ENCODE assay signal across 8 mouse cellular contexts in the genomic region with DNA sequence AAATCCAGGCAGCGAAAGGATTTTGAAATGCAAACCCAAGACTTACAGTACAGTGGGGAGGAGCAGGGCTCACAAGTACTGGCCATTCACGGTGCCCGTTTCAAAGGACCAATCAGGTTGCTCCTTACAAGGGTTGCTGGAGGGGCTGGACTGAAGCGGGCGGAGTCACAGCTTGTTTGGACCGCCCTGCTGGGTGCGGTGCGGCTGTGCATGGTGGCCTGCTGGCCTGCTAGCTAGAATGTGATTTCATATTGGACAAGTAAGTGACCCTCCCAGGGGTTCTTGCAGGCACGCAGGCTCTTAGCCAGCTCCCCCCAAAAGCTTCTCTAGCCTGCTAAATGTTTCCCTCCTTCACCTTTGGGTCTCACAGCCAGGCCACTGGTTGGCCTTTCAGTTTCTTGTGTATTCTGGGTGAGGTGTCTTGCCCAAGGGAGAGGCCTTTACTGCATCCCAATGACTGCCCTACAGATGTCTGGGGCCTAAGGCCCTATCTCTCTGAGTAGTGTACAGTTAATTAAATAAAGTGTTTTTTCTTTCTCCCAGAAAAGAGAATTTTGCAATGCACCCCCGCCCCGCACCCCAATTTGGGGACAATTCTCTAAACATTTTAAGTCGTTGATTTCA. TPM values are rescaled to one million over a fixed set of nuclear protein-coding genes. Genes with fewer than 3 reads are reported as not detected.
DNase-seq lines count a peak whose midpoint lies in the region; ATAC-seq and TF ChIP-seq lines count a peak whose summit lies in the region.

Gene Fggy, plus strand, starts transcription at position 175 of the 624 bp plus-strand sequence.

- 23% methylated on average over 12 of the region's 12 CpGs for WGBS in cerebellum, adult 2 months
- 24% methylated on average over 12 of the region's 12 CpGs for WGBS in forebrain, embryonic 16.5 days
- WGBS in liver, postnatal 0 days (ENCODE audit: insufficient replicate concordance): 23% methylated on average over 12 of the region's 12 CpGs
- WGBS in neural tube, embryonic 13.5 days: 26% methylated on average over 12 of the region's 12 CpGs

- peak within 1 kb of the TSS; percentile 58 for H3K4me2 ChIP-seq in forebrain, embryonic 16.5 days (ENCODE audit: low read length)
- peak within 1 kb of the TSS; percentile 81 for H3K4me2 ChIP-seq in liver, postnatal 0 days (ENCODE audit: low read depth, low read length)
- H3K4me2 ChIP-seq in neural tube, embryonic 13.5 days: peak within 1 kb of the TSS; percentile 61

- peak; percentile 79; the same call in 1 of the 2 replicates for TF ChIP-seq POLR2A in cerebellum, adult 2 months (IDR thresholded peaks at IDR 0.05; ENCODE audit: borderline replicate concordance, insufficient read depth, low read length)

- H3K27ac ChIP-seq in ES-E14 (ENCODE audit: insufficient read depth, low read depth, low read length, poor library complexity, severe bottlenecking): no peak within 1 kb of the TSS
- H3K27ac ChIP-seq in cerebellum, adult 2 months (ENCODE audit: insufficient read depth, low read length): peak within 1 kb of the TSS; percentile 53; the same call in 1 of the 2 replicates
- H3K27ac ChIP-seq in forebrain, embryonic 16.5 days (ENCODE audit: low read length): peak within 1 kb of the TSS; percentile 76
- H3K27ac ChIP-seq in liver, postnatal 0 days (ENCODE audit: low read depth): peak within 1 kb of the TSS; percentile 82
- H3K27ac ChIP-seq in neural tube, embryonic 13.5 days (replicated peaks): peak within 1 kb of the TSS; percentile 83

- in situ Hi-C loops in ES-E14 (cut with MboI; ENCODE audit: low sequenced_read_pairs in 2 of 2, unreplicated experiment in 2 of 2): no loop called here

- H3K9me3 ChIP-seq in ES-E14 (ENCODE audit: control insufficient read depth, insufficient read depth, low read depth, low read length): no peaks in the 10 kb centered on the region
- no peaks in the 10 kb centered on the region for H3K9me3 ChIP-seq in forebrain, embryonic 16.5 days (ENCODE audit: control insufficient read depth, low read length)
- H3K9me3 ChIP-seq in liver, postnatal 0 days (ENCODE audit: low read length): no peaks in the 10 kb centered on the region
- no peaks in the 10 kb centered on the region for H3K9me3 ChIP-seq in neural tube, embryonic 13.5 days

- intact Hi-C loops in heart, postnatal 25 days (cut with DNase I): loop anchor here (2.0 to 10.0 kb wide), 2 partner anchors 393 to 507 kb away; no protein-coding TSS in a partner anchor

- no peak for TF ChIP-seq CTCF in cerebellum, adult 2 months (IDR thresholded peaks at IDR 0.05; ENCODE audit: borderline replicate concordance, insufficient read depth, low read depth, low read length)
- TF ChIP-seq CTCF in liver, postnatal 0 days (IDR thresholded peaks at IDR 0.05; ENCODE audit: low read depth): peak; percentile 35

- H3K36me3 ChIP-seq in ES-E14 (ENCODE audit: control insufficient read depth, insufficient read depth, low read length, poor library complexity, severe bottlenecking): no peaks in the 10 kb centered on the region
- H3K36me3 ChIP-seq in forebrain, embryonic 16.5 days (ENCODE audit: control insufficient read depth, insufficient read depth): no peaks in the 10 kb centered on the region
- H3K36me3 ChIP-seq in liver, postnatal 0 days (replicated peaks; ENCODE audit: insufficient read depth, low read length): no peaks in the 10 kb centered on the region
- H3K36me3 ChIP-seq in neural tube, embryonic 13.5 days: no peaks in the 10 kb centered on the region

- peak; percentile 100 for ATAC-seq in forebrain, embryonic 16.5 days
- ATAC-seq in liver, postnatal 0 days: peak; percentile 100
- ATAC-seq in neural tube, embryonic 13.5 days (ENCODE audit: low read depth): peak; percentile 100

- H3K27me3 ChIP-seq in cerebellum, adult 2 months (ENCODE audit: control insufficient read depth, insufficient read depth, low read length): no peaks in the 10 kb centered on the region
- no peaks in the 10 kb centered on the region for H3K27me3 ChIP-seq in forebrain, embryonic 16.5 days (replicated peaks; ENCODE audit: control insufficient read depth, insufficient read depth, low read length)
- H3K27me3 ChIP-seq in liver, postnatal 0 days (ENCODE audit: insufficient read depth, low read length): no peaks in the 10 kb centered on the region
- H3K27me3 ChIP-seq in neural tube, embryonic 13.5 days: no peaks in the 10 kb centered on the region

- peak within 1 kb of the TSS; percentile 67 to 86 for H3K4me3 ChIP-seq in ES-E14 (ENCODE audit: insufficient read depth in 1 of 2, low read depth in 1 of 2, low read length in 2 of 2, poor library complexity in 1 of 2, severe bottlenecking in 1 of 2)
- H3K4me3 ChIP-seq in cerebellum, adult 2 months (replicated peaks; ENCODE audit: insufficient read depth, low read depth, low read length): peak within 1 kb of the TSS; percentile 80
- peak within 1 kb of the TSS; percentile 47 for H3K4me3 ChIP-seq in forebrain, embryonic 16.5 days (replicated peaks; ENCODE audit: low read length)
- peak within 1 kb of the TSS; percentile 45 for H3K4me3 ChIP-seq in liver, postnatal 0 days (ENCODE audit: low read depth, low read length)
- H3K4me3 ChIP-seq in neural tube, embryonic 13.5 days: peak within 1 kb of the TSS; percentile 46

- H3K4me1 ChIP-seq in ES-E14 (ENCODE audit: control insufficient read depth in 2 of 2, insufficient read depth in 2 of 2, low read length in 2 of 2, poor library complexity in 1 of 2): no peaks in the 10 kb centered on the region; a peak in 2 of 4 replicates
- H3K4me1 ChIP-seq in cerebellum, adult 2 months (ENCODE audit: control insufficient read depth, insufficient read depth, low read length): no peaks in the 10 kb centered on the region
- peaks cover 18% of the 10 kb centered on the region for H3K4me1 ChIP-seq in forebrain, embryonic 16.5 days (replicated peaks; ENCODE audit: control insufficient read depth, insufficient read depth, low read length)
- H3K4me1 ChIP-seq in liver, postnatal 0 days (ENCODE audit: insufficient read depth): peaks cover 7% of the 10 kb centered on the region; the same call in 1 of the 2 replicates
- H3K4me1 ChIP-seq in neural tube, embryonic 13.5 days (replicated peaks): peaks cover 18% of the 10 kb centered on the region

- DNase-seq in ES-E14 (ENCODE audit: low read depth, low spot score): peak; percentile 85
- peak; percentile 95 to 98 for DNase-seq in cerebellum, adult 2 months
- DNase-seq in heart, postnatal 25 days (ENCODE audit: low spot score): peak; percentile 95
- DNase-seq in layer of hippocampus, adult 11-12 months (ENCODE audit: low spot score): peak; percentile 99
- DNase-seq in liver, postnatal 0 days: peak; percentile 93
- peak; percentile 98 for DNase-seq in telencephalon, adult 2 months (ENCODE audit: low read depth, low spot score)

- no peak for TF ChIP-seq EP300 in liver, postnatal 0 days (IDR thresholded peaks at IDR 0.05; ENCODE audit: low read depth)

- peak within 1 kb of the TSS; percentile 81 for H3K9ac ChIP-seq in ES-E14 (ENCODE audit: insufficient read depth, low read depth, low read length, poor library complexity, severe bottlenecking)
- H3K9ac ChIP-seq in forebrain, embryonic 16.5 days (replicated peaks; ENCODE audit: low read depth, low read length): peak within 1 kb of the TSS; percentile 63
- peak within 1 kb of the TSS; percentile 60 for H3K9ac ChIP-seq in liver, postnatal 0 days (replicated peaks)
- peak within 1 kb of the TSS; percentile 73 for H3K9ac ChIP-seq in neural tube, embryonic 13.5 days

TF ChIP-seq in ES-E14, 5 proteins besides CTCF, POLR2A, EP300 and RAD21:
- TF ChIP-seq CHD2 (IDR thresholded peaks at IDR 0.05; ENCODE audit: low read depth, low read length) (no peak), MAFK (IDR thresholded peaks at IDR 0.05; ENCODE audit: insufficient read depth, low read depth, low read length) (no peak), HCFC1 (IDR thresholded peaks at IDR 0.05; ENCODE audit: borderline replicate concordance, insufficient read depth, low read length) (no peak), ZC3H11A (IDR thresholded peaks at IDR 0.05; ENCODE audit: borderline replicate concordance, low read depth, low read length) (no peak), ZNF384 (IDR thresholded peaks at IDR 0.05; ENCODE audit: low read depth, low read length) (no peak)

RNA-seq across cellular contexts. Expression of gene Fggy, which starts in this region (rescaled TPM):
- 8.2 and 8.6 TPM in 2 replicates for total RNA-seq in ES-E14 (2012; rRNA removed)
- 9.6 and 11.4 TPM in 2 replicates for polyA plus RNA-seq in cerebellum, adult 2 months (2012; rRNA removed)
- polyA plus RNA-seq in forebrain, embryonic 16.5 days (2015; fragmentation: Nextera tagmentation; extraction: Ambion mirVana): 5.6 and 6.7 TPM in 2 replicates
- 1 to 10 TPM; 4.6 to 7.8 TPM for total RNA-seq in heart, postnatal 25 days (2021)
- polyA plus RNA-seq in liver, postnatal 0 days (2015; fragmentation: Nextera tagmentation; extraction: Ambion mirVana): 45.4 and 53.0 TPM in 2 replicates
- 6.6 and 6.9 TPM in 2 replicates for polyA plus RNA-seq in neural tube, embryonic 13.5 days (2015; fragmentation: Nextera tagmentation; extraction: Ambion mirVana)
